Mouse (Mus musculus) embryonic facial prominence, embryonic 13.5 days (tissue): Measurements from ENCODE around the gene Sirpb1b. TPM values are rescaled to one million over a fixed set of nuclear protein-coding genes. Genes with fewer than 3 reads are reported as not detected.
"Not testable (repeated sequence)": the region's sequence is repeated elsewhere in the genome, so short reads cannot be mapped to it uniquely, and the experiment has no call there.

ENCODE experiments used
- ATAC-seq: fragments of 200-750 bp; cut with Nextera tagmentation; 2 replicates; pipeline ENCODE4 v1.8.0; 2017; ENCODE audit warnings: low read depth; ENCODE audit not compliant: insufficient number of reproducible peaks, insufficient read depth, low FRiP score, low TSS enrichment
- H3K27ac ChIP-seq: fragments of 300-500 bp; sonication (generic); 2 replicates; pipeline ENCODE4 v1.5.1; 2015; ENCODE audit warnings: moderate library complexity, mild to moderate bottlenecking, inconsistent platforms
- H3K27me3 ChIP-seq: fragments of 300-500 bp; sonication (generic); 2 replicates; pipeline ENCODE4 v1.6.1; 2015; ENCODE audit warnings: mild to moderate bottlenecking, inconsistent platforms
- H3K36me3 ChIP-seq: fragments of 300-500 bp; sonication (generic); 2 replicates; pipeline ENCODE4 v1.6.1; 2015; ENCODE audit warnings: mild to moderate bottlenecking, inconsistent platforms
- H3K4me1 ChIP-seq: fragments of 300-500 bp; sonication (generic); 2 replicates; pipeline ENCODE4 v1.6.1; 2015; ENCODE audit warnings: inconsistent platforms
- H3K4me2 ChIP-seq: fragments of 300-500 bp; sonication (generic); 2 replicates; pipeline ENCODE4 v1.6.1; 2015; ENCODE audit warnings: moderate library complexity, mild to moderate bottlenecking, inconsistent platforms
- H3K4me3 ChIP-seq: fragments of 300-500 bp; sonication (generic); 2 replicates; pipeline ENCODE4 v1.5.1; 2015; ENCODE audit warnings: mild to moderate bottlenecking, inconsistent platforms
- H3K9ac ChIP-seq: fragments of 300-500 bp; sonication (generic); 2 replicates; pipeline ENCODE4 v1.6.1; 2015; ENCODE audit warnings: mild to moderate bottlenecking, inconsistent platforms
- H3K9me3 ChIP-seq: fragments of 300-500 bp; sonication (generic); 2 replicates; pipeline ENCODE4 v1.6.1; 2016; ENCODE audit warnings: inconsistent platforms
- whole genome bisulfite sequencing: fragments of 180-500 bp; shearing (Covaris S2); methylation state at CpG from one replicate; pipeline ENCODE4 v1.1.7; 2015; ENCODE audit warnings: mixed read lengths; 5-methylcytosine and 5-hydroxymethylcytosine counted together
- polyA plus RNA-seq: library from polyadenylated mRNA; unstranded; fragments of >200 nt; fragmentation: Nextera tagmentation; extraction: Ambion mirVana; gene quantifications from 2 replicates; pipeline ENCODE4 v1.2.1, GENCODE M21; 2015

The Sirpb1b gene
- polyA plus RNA-seq = not detected in 2 replicates

DNA sequence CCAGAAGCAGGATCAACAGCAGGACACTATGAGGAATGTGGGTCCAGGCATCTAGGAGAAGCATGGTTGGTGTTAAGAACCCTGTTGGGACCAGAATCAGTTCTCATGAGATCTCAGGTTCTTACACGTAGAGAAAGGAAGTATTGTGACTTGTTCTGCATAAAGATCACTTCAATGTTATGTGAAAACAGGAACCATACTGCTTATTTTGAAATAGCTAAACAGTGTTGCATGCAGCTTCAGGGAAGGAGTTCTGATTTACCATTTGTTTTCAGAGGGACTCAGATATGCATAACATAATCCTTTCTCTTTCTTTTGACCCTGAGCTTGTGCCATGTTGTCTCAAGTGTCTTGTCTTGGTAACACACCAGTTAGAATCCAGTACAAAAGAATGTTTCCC lies at the start of gene Sirpb1b:
Gene Sirpb1b, minus strand, starts transcription at position 179 of the 400 bp plus-strand sequence.
- H3K36me3 ChIP-seq, H3K27me3 ChIP-seq, H3K4me1 ChIP-seq, H3K27ac ChIP-seq, H3K4me3 ChIP-seq, H3K4me2 ChIP-seq, H3K9ac ChIP-seq, H3K9me3 ChIP-seq, ATAC-seq: not testable (repeated sequence)
- 74% methylated on average over 1 of the region's 1 CpGs for WGBS

GRCm38 (mm10) chr3:15590377-15591117 lies 15.7 kb upstream of the Sirpb1b start:
- not testable (repeated sequence) for H3K9ac ChIP-seq, H3K9me3 ChIP-seq, ATAC-seq, H3K4me3 ChIP-seq, H3K27me3 ChIP-seq, H3K36me3 ChIP-seq, H3K4me2 ChIP-seq, H3K4me1 ChIP-seq, H3K27ac ChIP-seq
- WGBS = 91% methylated on average over 2 of the region's 2 CpGs

- not testable (repeated sequence) for ATAC-seq, H3K4me1 ChIP-seq
- WGBS = 85% methylated on average over 1 of the region's 1 CpGs
These were observed 11.8 kb upstream of the Sirpb1b start for GRCm38 (mm10) chr3:15586665-15587064.

GRCm38 (mm10) chr3:15583452-15583851 lies 8.6 kb upstream of the Sirpb1b start:
- WGBS = 81% methylated on average over 1 of the region's 1 CpGs
- Histone ChIP-seq H3K27me3 (no peaks in the 10 kb centered on the region), H3K36me3 (no peaks in the 10 kb centered on the region), H3K27ac (no peak overlapping the region), H3K9ac (no peak overlapping the region), H3K9me3 (peaks cover 13% of the 10 kb centered on the region; the same call in 1 of the 2 replicates), H3K4me1 (no peaks in the 10 kb centered on the region), H3K4me3 (no peak overlapping the region), H3K4me2 (no peak overlapping the region)
- ATAC-seq = 0 out of 2 replicates have a peak, but pooled peaks have one; percentile 48

More at GRCm38 (mm10) chr3:15586665-15587064, 11.8 kb upstream of the Sirpb1b start:
- not testable (repeated sequence) for H3K9ac ChIP-seq, H3K27me3 ChIP-seq, H3K27ac ChIP-seq, H3K4me2 ChIP-seq, H3K36me3 ChIP-seq, H3K4me3 ChIP-seq
- H3K9me3 ChIP-seq = peaks cover 13% of the 10 kb centered on the region; the same call in 1 of the 2 replicates

- H3K4me3 ChIP-seq, ATAC-seq, H3K4me1 ChIP-seq, H3K36me3 ChIP-seq, H3K27me3 ChIP-seq, H3K27ac ChIP-seq, H3K4me2 ChIP-seq, H3K9ac ChIP-seq: not testable (repeated sequence)
- WGBS = 77% methylated on average over 3 of the region's 3 CpGs
- H3K9me3 ChIP-seq = peaks cover 13% of the 10 kb centered on the region; the same call in 1 of the 2 replicates
These were observed 8.1 kb upstream of the Sirpb1b start for GRCm38 (mm10) chr3:15582948-15583347.

DNA sequence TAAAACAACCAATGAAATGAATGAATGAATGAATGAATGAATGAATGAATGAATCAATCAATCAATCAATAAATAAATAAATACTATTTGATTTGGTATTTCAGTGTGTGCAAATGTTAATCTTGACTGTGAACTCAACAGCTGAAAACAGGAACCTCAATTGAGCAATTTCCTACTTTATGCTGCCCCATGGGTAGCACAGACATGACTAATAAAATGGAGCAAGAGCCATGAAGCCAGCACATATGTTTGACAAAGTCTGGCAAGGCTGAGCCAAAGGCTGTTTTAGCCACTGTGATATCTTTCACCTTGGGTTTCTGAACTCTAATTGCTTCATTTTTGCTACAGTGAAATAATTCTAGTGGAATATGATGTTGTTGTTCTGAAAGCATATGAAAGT lies 1.6 kb upstream of the Sirpb1b start:
- not testable (repeated sequence) for H3K4me2 ChIP-seq, ATAC-seq

GRCm38 (mm10) chr3:15528589-15528988 lies 46.3 kb downstream of the Sirpb1b start:
- no peaks in the 10 kb centered on the region for H3K4me1 ChIP-seq
- H3K36me3 ChIP-seq = no peaks in the 10 kb centered on the region
- H3K4me2 ChIP-seq = no peak overlapping the region
- H3K27ac ChIP-seq = no peak overlapping the region
- H3K9me3 ChIP-seq = peaks cover 11% of the 10 kb centered on the region; the same call in 1 of the 2 replicates
- ATAC-seq = no peak
- no peak overlapping the region for H3K9ac ChIP-seq
- H3K27me3 ChIP-seq = no peaks in the 10 kb centered on the region
- no peak overlapping the region for H3K4me3 ChIP-seq

More for the DNA sequence above, 1.6 kb upstream of the Sirpb1b start:
- not testable (repeated sequence) for H3K27me3 ChIP-seq, H3K9ac ChIP-seq, H3K36me3 ChIP-seq, H3K4me1 ChIP-seq, H3K4me3 ChIP-seq, H3K9me3 ChIP-seq, H3K27ac ChIP-seq

- H3K36me3 ChIP-seq, H3K27ac ChIP-seq, H3K27me3 ChIP-seq, H3K9ac ChIP-seq, H3K4me1 ChIP-seq, H3K9me3 ChIP-seq, H3K4me2 ChIP-seq, H3K4me3 ChIP-seq, ATAC-seq: not testable (repeated sequence)
- WGBS = 84% methylated on average over 11 of the region's 11 CpGs
These were observed 61.3 kb downstream of the Sirpb1b start for GRCm38 (mm10) chr3:15513608-15514007.

- H3K27me3 ChIP-seq, H3K27ac ChIP-seq, H3K4me2 ChIP-seq, H3K36me3 ChIP-seq, H3K9ac ChIP-seq, H3K4me3 ChIP-seq, H3K9me3 ChIP-seq, H3K4me1 ChIP-seq: not testable (repeated sequence)
- peak; percentile 64; the same call in 1 of the 2 replicates for ATAC-seq
- 75% methylated on average over 3 of the region's 3 CpGs for WGBS
These were observed 67.0 kb downstream of the Sirpb1b start for GRCm38 (mm10) chr3:15507792-15508321.

GRCm38 (mm10) chr3:15474831-15475230 lies 100.0 kb downstream of the Sirpb1b start:
- H3K4me3 ChIP-seq, ATAC-seq, H3K4me1 ChIP-seq, H3K4me2 ChIP-seq, H3K9me3 ChIP-seq, H3K27me3 ChIP-seq, H3K27ac ChIP-seq, H3K36me3 ChIP-seq, H3K9ac ChIP-seq: not testable (repeated sequence)
- WGBS = 67% methylated on average over 2 of the region's 2 CpGs

DNA sequence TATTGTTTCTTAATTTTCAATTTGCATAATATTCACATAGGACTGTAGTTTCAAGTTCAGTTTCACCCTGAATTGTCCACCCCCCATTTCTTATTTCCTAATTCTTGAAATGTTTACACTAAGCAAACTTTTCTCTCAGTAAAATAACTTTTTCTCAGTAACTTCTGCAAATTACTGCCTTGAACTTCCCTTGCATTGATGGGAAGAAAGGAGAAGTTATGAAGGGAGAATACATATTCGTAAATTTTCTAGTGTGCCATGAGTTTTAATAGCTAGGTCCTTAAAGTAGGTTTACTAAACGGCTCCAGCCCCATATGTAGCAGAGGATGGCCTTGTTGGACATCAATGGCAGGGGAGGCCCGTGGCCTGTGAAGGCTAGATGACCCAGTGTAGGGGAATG lies 104.7 kb downstream of the Sirpb1b start:
- H3K9me3 ChIP-seq, H3K4me1 ChIP-seq, H3K36me3 ChIP-seq, H3K27ac ChIP-seq, H3K9ac ChIP-seq, H3K4me2 ChIP-seq, H3K4me3 ChIP-seq, H3K27me3 ChIP-seq, ATAC-seq: not testable (repeated sequence)
- WGBS = 80% methylated on average over 2 of the region's 3 CpGs
